In the genomic region with DNA sequence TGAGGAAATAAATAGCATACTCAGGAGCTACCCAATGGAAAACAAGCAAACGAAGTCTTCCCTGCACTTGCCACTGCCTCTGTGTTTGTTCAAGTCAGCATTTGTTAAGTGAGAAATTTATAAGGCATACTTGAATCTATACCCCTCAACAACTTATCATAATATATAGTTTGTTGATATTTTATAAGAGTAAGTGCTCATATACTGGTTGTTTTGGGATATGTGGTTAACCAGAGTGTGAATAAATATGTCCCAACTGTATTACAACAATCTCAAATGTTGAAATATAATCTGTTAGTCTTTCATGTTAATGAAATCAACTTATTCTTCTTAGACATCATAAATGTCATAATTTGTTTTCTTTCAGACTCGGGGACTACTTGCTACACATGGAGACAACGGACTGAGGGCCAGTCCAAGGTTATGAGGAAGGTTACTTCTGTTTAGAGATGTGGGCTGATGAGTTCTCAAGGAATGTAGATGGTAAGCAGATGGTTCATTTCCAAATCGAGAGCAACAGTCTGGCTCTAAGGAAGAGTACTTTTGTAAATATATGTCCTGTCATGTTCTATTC, we compare ENCODE assay signal across 26 mouse cellular contexts.
DNase-seq lines count a peak whose midpoint lies in the region; ATAC-seq and TF ChIP-seq lines count a peak whose summit lies in the region.
"Had no signal": no experiment of that assay in that cellular context is flagged by ENCODE, and none has a peak within 500 bp of the region (broad histone marks: within the 10 kb centered on the region; RNA-seq: fewer than 3 reads in every experiment).

No protein-coding gene starts in this region.

- H3K9ac ChIP-seq in kidney, postnatal 0 days (ENCODE audit: low read depth, low read length), result no peak overlapping the region
- no peak overlapping the region for H3K9ac ChIP-seq in lung, embryonic 15.5 days
- H3K9ac ChIP-seq in lung, postnatal 0 days (replicated peaks; ENCODE audit: low read depth), result no peak overlapping the region
- H3K9ac ChIP-seq: embryonic facial prominence, embryonic 13.5 days; embryonic facial prominence, embryonic 15.5 days; forebrain, embryonic 12.5 days had no signal

- WGBS in kidney, postnatal 0 days, result 60% methylated on average over 4 of the region's 4 CpGs
- WGBS in lung, embryonic 15.5 days, result 35% methylated on average over 4 of the region's 4 CpGs
- 58% methylated on average over 4 of the region's 4 CpGs for WGBS in lung, postnatal 0 days
- WGBS in lung, adult 2 months, result 71% methylated on average over 4 of the region's 4 CpGs

- DNase-seq in kidney, postnatal 0 days (ENCODE audit: low spot score), result peak; percentile 53
- no peak for DNase-seq in kidney, postnatal 4 days
- DNase-seq in lung, postnatal 4 days, result no peak
- peak; percentile 51 for DNase-seq in lung, postnatal 0 days (ENCODE audit: low spot score)
- no peak for DNase-seq in lung, adult 2 months
- no peak for DNase-seq in adrenal gland, postnatal 4 days (ENCODE audit: low spot score in 2 of 2)
- DNase-seq: adrenal gland, adult 8-10 months; adrenal gland, postnatal 14 days; adrenal gland, postnatal 36 days; cerebellum, adult 11 months; cerebellum, adult 18-20 months; cerebellum, adult 8-10 months; cerebellum, adult 9-11 months; cerebellum, postnatal 14 days; cerebellum, postnatal 36 days; embryo, embryonic 11 days had no signal

- 0 out of 2 replicates have a peak, but pooled peaks have one; percentile 33 for TF ChIP-seq EP300 in lung, postnatal 0 days (IDR thresholded peaks at IDR 0.05)

- H3K9me3 ChIP-seq in kidney, postnatal 0 days (replicated peaks; ENCODE audit: low read length), result no peaks in the 10 kb centered on the region
- H3K9me3 ChIP-seq in lung, embryonic 15.5 days, result no peaks in the 10 kb centered on the region
- no peaks in the 10 kb centered on the region for H3K9me3 ChIP-seq in lung, postnatal 0 days (ENCODE audit: low read length)
- H3K9me3 ChIP-seq: embryonic facial prominence, embryonic 15.5 days; forebrain, embryonic 10.5 days; forebrain, embryonic 12.5 days had no signal

- no peaks in the 10 kb centered on the region for H3K27me3 ChIP-seq in kidney, postnatal 0 days (ENCODE audit: insufficient read depth, low read length)
- H3K27me3 ChIP-seq in lung, embryonic 15.5 days, result no peaks in the 10 kb centered on the region
- no peaks in the 10 kb centered on the region for H3K27me3 ChIP-seq in lung, postnatal 0 days (replicated peaks; ENCODE audit: insufficient read depth, low read length)
- H3K27me3 ChIP-seq: embryonic facial prominence, embryonic 13.5 days; embryonic facial prominence, embryonic 15.5 days; forebrain, embryonic 12.5 days; Patski had no signal

- no peak for ATAC-seq in kidney, postnatal 0 days (replicated peaks; ENCODE audit: low FRiP score, low read depth)
- peak; percentile 88; the same call in 1 of the 2 replicates for ATAC-seq in lung, embryonic 15.5 days (ENCODE audit: borderline replicate concordance, extremely low read depth, low FRiP score, low TSS enrichment)
- ATAC-seq in lung, postnatal 0 days, result peak; percentile 50
- ATAC-seq in granulocyte monocyte progenitor cell, adult 5-6 weeks (replicated peaks; ENCODE audit: poor library complexity, severe bottlenecking), result peak; percentile 32; the same call in 1 of the 2 replicates
- ATAC-seq: forebrain, embryonic 14.5 days; forebrain, embryonic 16.5 days; Patski had no signal

- no peak for TF ChIP-seq POLR2A in lung, adult 2 months (IDR thresholded peaks at IDR 0.05; ENCODE audit: borderline replicate concordance, extremely low read depth, low read depth, low read length)

- H3K36me3 ChIP-seq in kidney, postnatal 0 days (ENCODE audit: insufficient read depth, low read length), result no peaks in the 10 kb centered on the region
- no peaks in the 10 kb centered on the region for H3K36me3 ChIP-seq in lung, embryonic 15.5 days
- H3K36me3 ChIP-seq in lung, postnatal 0 days (ENCODE audit: insufficient read depth, low read length), result no peaks in the 10 kb centered on the region
- H3K36me3 ChIP-seq: embryonic facial prominence, embryonic 13.5 days; embryonic facial prominence, embryonic 15.5 days; forebrain, embryonic 10.5 days; forebrain, embryonic 12.5 days had no signal

- H3K27ac ChIP-seq in kidney, postnatal 0 days, result no peak overlapping the region
- no peak overlapping the region for H3K27ac ChIP-seq in lung, embryonic 15.5 days
- no peak overlapping the region for H3K27ac ChIP-seq in lung, postnatal 0 days (ENCODE audit: low read length)
- H3K27ac ChIP-seq: embryonic facial prominence, embryonic 13.5 days; embryonic facial prominence, embryonic 15.5 days; forebrain, embryonic 10.5 days; forebrain, embryonic 12.5 days had no signal

- no peak overlapping the region for H3K4me2 ChIP-seq in kidney, postnatal 0 days (ENCODE audit: low read length)
- no peak overlapping the region for H3K4me2 ChIP-seq in lung, embryonic 15.5 days
- no peak overlapping the region for H3K4me2 ChIP-seq in lung, postnatal 0 days (replicated peaks; ENCODE audit: low read depth, low read length)
- H3K4me2 ChIP-seq: embryonic facial prominence, embryonic 13.5 days; embryonic facial prominence, embryonic 15.5 days; forebrain, embryonic 12.5 days had no signal

- H3K4me3 ChIP-seq in kidney, postnatal 0 days (replicated peaks; ENCODE audit: low read depth, low read length), result no peak overlapping the region
- no peak overlapping the region for H3K4me3 ChIP-seq in lung, embryonic 15.5 days
- H3K4me3 ChIP-seq in lung, postnatal 0 days (ENCODE audit: low read depth, low read length), result no peak overlapping the region
- H3K4me3 ChIP-seq in lung, adult 2 months (replicated peaks; ENCODE audit: extremely low read depth, low read depth, low read length), result no peak overlapping the region
- H3K4me3 ChIP-seq: embryonic facial prominence, embryonic 13.5 days; embryonic facial prominence, embryonic 15.5 days; erythroblast, embryonic 14.5 days; forebrain, embryonic 10.5 days; forebrain, embryonic 12.5 days had no signal

- H3K4me1 ChIP-seq in kidney, postnatal 0 days (replicated peaks; ENCODE audit: insufficient read depth, low read length), result 0 out of 2 replicates have a peak, but pooled peaks cover 3% of the 10 kb centered on the region
- peaks cover 11% of the 10 kb centered on the region; the same call in 1 of the 2 replicates for H3K4me1 ChIP-seq in lung, embryonic 15.5 days
- H3K4me1 ChIP-seq in lung, postnatal 0 days (ENCODE audit: insufficient read depth, low read depth, low read length), result peaks cover 3% of the 10 kb centered on the region; the same call in 1 of the 2 replicates
- peaks cover 6% of the 10 kb centered on the region for H3K4me1 ChIP-seq in lung, adult 2 months (ENCODE audit: control insufficient read depth, insufficient read depth, low read length)
- H3K4me1 ChIP-seq: embryonic facial prominence, embryonic 13.5 days; embryonic facial prominence, embryonic 15.5 days; forebrain, embryonic 12.5 days had no signal

- no peak for TF ChIP-seq CTCF in kidney, postnatal 0 days (IDR thresholded peaks at IDR 0.05; ENCODE audit: low read depth)
- no peak for TF ChIP-seq CTCF in lung, postnatal 0 days (IDR thresholded peaks at IDR 0.05)
- TF ChIP-seq CTCF in lung, adult 2 months (IDR thresholded peaks at IDR 0.05; ENCODE audit: insufficient read depth, low read length), result no peak

Comparison
In these comparisons a context has a peak if more than half of its experiments do, and no peak if none do; other contexts are left out.
1. DNase-seq: peak in kidney, postnatal 0 days (single experiment) and lung, postnatal 0 days (single experiment); none in kidney, postnatal 4 days (0 of 2), lung, postnatal 4 days (0 of 2), lung, adult 2 months (single experiment) and adrenal gland, postnatal 4 days (0 of 2).